Mouse (Mus musculus) brown adipose tissue, adult 24 weeks (tissue): ENCODE measurements around the gene Ubtd2. TPM values are rescaled to one million over a fixed set of nuclear protein-coding genes. Genes with fewer than 3 reads are reported as not detected.
"Not testable (repeated sequence)": the region's sequence is repeated elsewhere in the genome, so short reads cannot be mapped to it uniquely, and the experiment has no call there.

Experiments
- H3K27ac ChIP-seq: fragments of 200-500 bp; replicated peaks from 2 replicates; pipeline ENCODE4 v1.5.1; 2012; ENCODE audit warnings: low read depth, mild to moderate bottlenecking, low read length
- H3K4me1 ChIP-seq: fragments of 200-500 bp; 2 replicates; pipeline ENCODE4 v1.6.1; 2012; ENCODE audit warnings: low read length, mixed read lengths; ENCODE audit not compliant: control insufficient read depth, insufficient read depth, insufficient read length
- H3K4me3 ChIP-seq: fragments of 200-500 bp; 2 replicates; pipeline ENCODE4 v1.5.1; 2012; ENCODE audit warnings: low read depth, mild to moderate bottlenecking, low read length, moderate library complexity; ENCODE audit not compliant: insufficient read depth
- polyA plus RNA-seq: library from polyadenylated mRNA; stranded (reverse); fragments of >200 nt; gene quantifications from 2 replicates; pipeline ENCODE4 v1.2.4, GENCODE M21; 2012; ENCODE audit not compliant: missing spikeins, insufficient read depth, insufficient read length

The Ubtd2 gene
- polyA plus RNA-seq, 1 experiment, result 2.7 TPM

GRCm38 (mm10) chr11:32488808-32489670 lies 33.9 kb downstream of the Ubtd2 start:
- H3K27ac ChIP-seq, result no peak overlapping the region
- no peak overlapping the region for H3K4me3 ChIP-seq

DNA sequence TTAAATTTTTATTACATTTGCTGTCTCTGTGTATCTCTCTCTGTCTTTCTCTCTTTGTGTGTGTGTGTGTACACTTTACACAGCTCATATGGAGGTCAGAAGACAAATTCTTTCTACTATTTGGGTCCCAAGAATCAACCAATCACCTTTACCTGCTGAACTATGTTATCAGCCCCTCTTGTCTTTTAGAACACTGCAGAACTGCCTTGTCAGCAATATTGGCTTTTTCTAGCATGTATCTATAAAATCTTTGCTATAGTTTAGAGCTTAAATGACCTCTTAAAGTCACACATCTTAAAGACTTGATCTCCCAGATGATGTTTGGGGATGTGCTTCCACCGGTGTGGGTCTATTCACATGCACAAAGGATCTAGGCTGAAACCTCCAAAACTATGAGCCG lies 35.9 kb downstream of the Ubtd2 start:
- H3K4me3 ChIP-seq, result no peak overlapping the region
- no peaks in the 10 kb centered on the region; the same call in 1 of the 2 replicates for H3K4me1 ChIP-seq
- no peak overlapping the region for H3K27ac ChIP-seq

More at GRCm38 (mm10) chr11:32488808-32489670, 33.9 kb downstream of the Ubtd2 start:
- no peaks in the 10 kb centered on the region; the same call in 1 of the 2 replicates for H3K4me1 ChIP-seq

DNA sequence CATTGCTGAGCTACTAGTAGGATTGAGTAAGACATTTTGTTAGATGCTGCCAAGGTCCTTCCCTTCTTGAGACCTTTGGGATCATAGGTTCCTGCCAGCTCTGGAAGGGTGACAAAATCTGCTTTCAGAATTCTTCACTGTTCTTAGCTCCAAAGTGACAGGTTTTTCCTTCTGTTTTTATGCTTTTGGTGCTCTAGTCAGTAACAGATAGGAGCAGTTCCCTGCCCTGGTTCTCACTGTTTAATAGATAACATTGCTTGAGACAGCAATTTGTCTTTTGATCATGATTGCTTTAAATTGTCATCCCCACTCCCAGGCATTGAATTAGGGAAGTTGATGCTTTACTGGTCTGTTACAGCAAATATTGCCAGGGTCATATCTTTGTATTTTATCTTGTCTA lies 38.1 kb downstream of the Ubtd2 start:
- no peak overlapping the region for H3K27ac ChIP-seq
- no peaks in the 10 kb centered on the region; the same call in 1 of the 2 replicates for H3K4me1 ChIP-seq
- H3K4me3 ChIP-seq, result no peak overlapping the region

- Histone ChIP-seq H3K27ac (no peak overlapping the region), H3K4me3 (no peak overlapping the region)
These were observed 40.1 kb downstream of the Ubtd2 start for GRCm38 (mm10) chr11:32495283-32495682.

GRCm38 (mm10) chr11:32498757-32499535 lies 43.8 kb downstream of the Ubtd2 start:
- Histone ChIP-seq H3K4me3 (no peak overlapping the region), H3K4me1 (no peaks in the 10 kb centered on the region), H3K27ac (no peak overlapping the region)

More at GRCm38 (mm10) chr11:32495283-32495682, 40.1 kb downstream of the Ubtd2 start:
- H3K4me1 ChIP-seq, result no peaks in the 10 kb centered on the region; the same call in 1 of the 2 replicates

DNA sequence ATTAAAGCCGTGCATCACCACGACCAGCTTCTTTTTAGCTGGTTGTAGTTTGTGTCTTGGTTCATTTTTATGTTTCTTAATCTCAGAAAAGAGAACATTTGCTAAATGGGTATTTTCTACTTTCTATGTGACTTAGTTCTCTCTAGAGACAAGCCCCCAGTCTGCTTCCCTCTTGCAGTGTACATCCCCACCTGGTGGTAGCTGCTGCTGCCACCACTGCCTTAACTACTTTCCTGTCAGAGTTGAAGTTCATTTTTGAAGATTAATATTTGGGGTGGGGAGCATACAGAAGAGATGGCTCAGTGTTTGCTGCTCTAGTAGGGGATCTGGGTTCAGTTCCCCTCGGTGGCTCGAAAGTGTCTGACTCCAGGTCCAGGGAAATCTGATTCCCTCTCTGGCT lies 44.8 kb downstream of the Ubtd2 start:
- no peak overlapping the region for H3K27ac ChIP-seq
- no peaks in the 10 kb centered on the region; the same call in 1 of the 2 replicates for H3K4me1 ChIP-seq
- H3K4me3 ChIP-seq, result no peak overlapping the region

DNA sequence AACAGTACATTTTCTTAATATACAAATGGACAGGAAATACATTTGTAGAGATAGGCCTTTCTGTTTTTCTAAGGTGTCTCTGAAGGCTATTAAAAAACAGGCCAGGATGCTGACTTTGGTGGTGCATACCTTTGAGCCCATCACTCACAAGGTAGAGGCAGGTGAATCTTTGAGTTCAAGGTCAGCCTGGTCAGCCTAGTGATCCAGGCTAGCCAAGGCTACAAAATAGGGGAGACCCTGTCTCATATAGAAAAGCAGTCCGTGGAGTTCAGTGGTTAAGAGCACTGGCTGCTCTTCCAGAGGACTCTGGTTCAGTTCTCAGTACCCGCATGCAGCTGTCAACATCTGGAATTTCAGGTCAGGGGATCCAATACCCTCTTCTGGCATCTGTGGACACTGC lies 48.5 kb downstream of the Ubtd2 start:
- Histone ChIP-seq H3K4me3 (no peak overlapping the region), H3K27ac (no peak overlapping the region), H3K4me1 (no peaks in the 10 kb centered on the region; the same call in 1 of the 2 replicates)

- Histone ChIP-seq H3K4me3 (no peak overlapping the region), H3K4me1 (no peaks in the 10 kb centered on the region; the same call in 1 of the 2 replicates), H3K27ac (no peak overlapping the region)
These were observed 50.0 kb downstream of the Ubtd2 start for GRCm38 (mm10) chr11:32505091-32505739.

DNA sequence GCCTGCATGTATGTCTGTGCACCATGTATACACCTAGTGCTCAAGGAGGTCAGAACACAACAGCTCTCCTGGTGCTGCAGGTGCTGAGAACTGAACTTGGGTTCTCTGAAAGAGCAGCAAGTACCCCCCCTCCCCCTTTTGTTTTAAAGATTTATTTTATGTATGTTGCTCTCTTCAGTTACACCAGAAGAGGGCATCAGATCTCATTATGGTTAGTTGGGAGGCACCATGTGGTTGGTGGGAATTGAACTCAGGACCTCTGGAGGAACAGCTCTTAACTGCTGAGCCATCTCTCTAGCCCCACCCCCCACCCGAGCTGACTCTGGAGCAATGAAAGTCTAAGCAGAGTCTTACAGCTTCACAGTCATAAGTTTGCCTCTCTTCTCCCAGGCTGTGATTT lies 55.8 kb downstream of the Ubtd2 start:
- H3K4me3 ChIP-seq, result no peak overlapping the region
- H3K27ac ChIP-seq, result no peak overlapping the region
- H3K4me1 ChIP-seq, result peaks cover 2% of the 10 kb centered on the region; the same call in 1 of the 2 replicates

- H3K4me1 ChIP-seq, H3K27ac ChIP-seq, H3K4me3 ChIP-seq: not testable (repeated sequence)
These were observed 59.7 kb downstream of the Ubtd2 start for GRCm38 (mm10) chr11:32514853-32515252.

GRCm38 (mm10) chr11:32516091-32516490 lies 60.9 kb downstream of the Ubtd2 start:
- Histone ChIP-seq H3K4me1 (peaks cover 2% of the 10 kb centered on the region; the same call in 1 of the 2 replicates), H3K27ac (no peak overlapping the region), H3K4me3 (no peak overlapping the region)

DNA sequence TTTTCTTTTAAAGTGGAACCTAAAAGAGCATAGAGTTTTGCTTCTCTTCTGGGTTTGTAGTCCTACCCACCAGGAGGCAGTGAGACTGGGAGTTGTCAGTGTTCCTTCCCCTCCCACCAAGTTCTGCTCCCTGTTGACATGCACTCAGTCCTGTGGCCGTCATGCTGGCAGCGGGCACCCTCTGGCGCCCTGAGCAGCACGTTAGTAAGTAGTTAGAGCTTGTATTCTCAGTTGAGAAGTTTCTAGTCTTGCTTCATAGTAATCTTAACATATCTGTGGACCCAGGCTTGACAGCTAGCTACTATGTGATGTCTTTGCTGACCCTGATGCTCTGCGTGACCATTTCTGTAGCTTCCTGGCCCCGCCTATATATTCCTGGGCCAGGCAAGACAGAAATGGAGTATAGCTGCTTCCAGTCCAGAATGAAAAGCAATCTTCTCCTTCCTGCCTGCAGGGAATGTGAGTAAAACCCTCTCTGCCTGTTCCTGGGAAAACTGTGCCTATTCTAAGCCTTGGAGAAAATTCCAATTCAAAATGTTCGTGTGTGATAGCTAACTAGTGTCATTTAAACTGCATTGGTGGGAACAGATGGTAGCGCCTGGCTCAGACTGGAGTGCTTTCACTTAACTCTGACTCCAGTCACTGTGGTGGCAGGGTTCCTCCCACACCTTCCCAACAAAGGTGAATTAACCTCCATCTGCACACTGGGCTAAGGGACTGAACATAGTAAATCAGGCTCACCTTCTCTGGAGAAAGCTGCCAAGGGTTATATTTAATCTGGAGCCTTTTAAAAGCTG lies 61.9 kb downstream of the Ubtd2 start:
- H3K4me3 ChIP-seq, result no peak overlapping the region
- H3K4me1 ChIP-seq, result no peaks in the 10 kb centered on the region
- no peak overlapping the region for H3K27ac ChIP-seq

- Histone ChIP-seq H3K4me1 (no peaks in the 10 kb centered on the region), H3K4me3 (no peak overlapping the region), H3K27ac (no peak overlapping the region)
These were observed 63.6 kb downstream of the Ubtd2 start for GRCm38 (mm10) chr11:32518770-32519169.

- no peak overlapping the region for H3K4me3 ChIP-seq
- H3K4me1 ChIP-seq, result no peaks in the 10 kb centered on the region
- H3K27ac ChIP-seq, result no peak overlapping the region
These were observed 64.2 kb downstream of the Ubtd2 start for GRCm38 (mm10) chr11:32519354-32519753.
